Comparison of ENCODE assay signal across 12 mouse cellular contexts in genomic region chr2:72170546-72170945, GRCm38 (mm10).
DNase-seq lines count a peak whose midpoint lies in the region; ATAC-seq and TF ChIP-seq lines count a peak whose summit lies in the region.
"Had no signal": no experiment of that assay in that cellular context is flagged by ENCODE, and none has a peak within 500 bp of the region (broad histone marks: within the 10 kb centered on the region; RNA-seq: fewer than 3 reads in every experiment).

No protein-coding gene starts in this region.

- no peak overlapping the region for H3K4me3 ChIP-seq in lung, postnatal 0 days (ENCODE audit: low read depth, low read length)
- H3K4me3 ChIP-seq in forebrain, embryonic 15.5 days, result no peak overlapping the region
- H3K4me3 ChIP-seq: kidney, embryonic 15.5 days had no signal

- no peaks in the 10 kb centered on the region for H3K36me3 ChIP-seq in lung, postnatal 0 days (ENCODE audit: insufficient read depth, low read length)
- no peaks in the 10 kb centered on the region for H3K36me3 ChIP-seq in forebrain, embryonic 15.5 days
- H3K36me3 ChIP-seq: kidney, embryonic 15.5 days had no signal

- ATAC-seq in lung, postnatal 0 days, result 0 out of 2 replicates have a peak, but pooled peaks have one; percentile 21
- ATAC-seq in forebrain, embryonic 15.5 days (replicated peaks), result no peak
- ATAC-seq: Patski had no signal

- WGBS in lung, postnatal 0 days, result 74% methylated on average over 8 of the region's 8 CpGs
- WGBS in forebrain, embryonic 15.5 days, result 88% methylated on average over 8 of the region's 8 CpGs

- no peak overlapping the region for H3K9ac ChIP-seq in lung, postnatal 0 days (replicated peaks; ENCODE audit: low read depth)
- H3K9ac ChIP-seq in forebrain, embryonic 15.5 days (replicated peaks), result no peak overlapping the region
- H3K9ac ChIP-seq: kidney, embryonic 15.5 days had no signal

- peak; percentile 90 for DNase-seq in CD4-positive helper T cell, adult 2 months (ENCODE audit: low read depth, low spot score)
- peak; percentile 71 for DNase-seq in c-Kit-positive CD71-negative TER-119-negative erythroid progenitor cells, embryonic 14.5 days (ENCODE audit: low read depth)
- DNase-seq in lung, postnatal 0 days (ENCODE audit: low spot score), result peak; percentile 48
- DNase-seq in spleen, adult 18-20 months, result peak; percentile 55 to 58
- no peak for DNase-seq in retina, embryonic 14.5 days (ENCODE audit: low spot score)
- DNase-seq in left cerebral cortex, adult 9 months (ENCODE audit: low spot score in 2 of 2), result no peak
- DNase-seq in left cerebral cortex, postnatal 14 days (ENCODE audit: low spot score in 2 of 2), result no peak
- DNase-seq: cerebellum, adult 8-10 months had no signal

- H3K4me1 ChIP-seq in lung, postnatal 0 days (ENCODE audit: insufficient read depth, low read depth, low read length), result peaks cover 10% of the 10 kb centered on the region; the same call in 1 of the 2 replicates
- H3K4me1 ChIP-seq in forebrain, embryonic 15.5 days, result peaks cover 8% of the 10 kb centered on the region

- no peak overlapping the region for H3K27ac ChIP-seq in lung, postnatal 0 days (ENCODE audit: low read length)
- H3K27ac ChIP-seq in forebrain, embryonic 15.5 days (replicated peaks), result no peak overlapping the region

- TF ChIP-seq CTCF in lung, postnatal 0 days (IDR thresholded peaks at IDR 0.05), result no peak

- no peak overlapping the region for H3K4me2 ChIP-seq in lung, postnatal 0 days (replicated peaks; ENCODE audit: low read depth, low read length)
- no peak overlapping the region for H3K4me2 ChIP-seq in forebrain, embryonic 15.5 days (replicated peaks)
- H3K4me2 ChIP-seq: heart, embryonic 11.5 days; kidney, embryonic 15.5 days had no signal

- TF ChIP-seq EP300 in lung, postnatal 0 days (IDR thresholded peaks at IDR 0.05), result no peak

- intact Hi-C loops in left cerebral cortex, postnatal 14 days (cut with DNase I), result no loop called here

- no peaks in the 10 kb centered on the region for H3K27me3 ChIP-seq in lung, postnatal 0 days (replicated peaks; ENCODE audit: insufficient read depth, low read length)
- no peaks in the 10 kb centered on the region for H3K27me3 ChIP-seq in forebrain, embryonic 15.5 days
- H3K27me3 ChIP-seq: kidney, embryonic 15.5 days; Patski had no signal

- no peaks in the 10 kb centered on the region; the same call in 1 of the 2 replicates for H3K9me3 ChIP-seq in lung, postnatal 0 days (ENCODE audit: low read length)
- H3K9me3 ChIP-seq in forebrain, embryonic 15.5 days, result no peaks in the 10 kb centered on the region
- H3K9me3 ChIP-seq: kidney, embryonic 15.5 days had no signal

Comparison
In these comparisons a context has a peak if more than half of its experiments do, and no peak if none do; other contexts are left out.
1. DNase-seq: peak in CD4-positive helper T cell, adult 2 months (single experiment), c-Kit-positive CD71-negative TER-119-negative erythroid progenitor cells, embryonic 14.5 days (single experiment), lung, postnatal 0 days (single experiment) and spleen, adult 18-20 months (2 of 2); none in retina, embryonic 14.5 days (single experiment), left cerebral cortex, adult 9 months (0 of 2) and left cerebral cortex, postnatal 14 days (0 of 2).